Mouse (Mus musculus) C3H10T1/2 (cell line): ENCODE results near the gene Rnf225. TPM values are rescaled to one million over a fixed set of nuclear protein-coding genes. Genes with fewer than 3 reads are reported as not detected.

Experiments
- polyA plus RNA-seq, 2 experiments: library from polyadenylated mRNA; unstranded; fragments of >200 nt; fragmentation: generic; extraction: Trizol; gene quantifications; one replicate each; pipeline ENCODE4 v1.2.1; 2012; ENCODE audit warnings: missing spikeins in 2 of 2

The Rnf225 gene
- polyA plus RNA-seq: 1 to 10 TPM in 1 of 2 experiments, under 1 TPM in 1; 0.30 to 1.0 TPM

GRCm38 (mm10) chr7:12927191-12927680 is at the start of gene Rnf225:
Gene Rnf225 (plus strand): TSS chr7:12927416.

GRCm38 (mm10) chr7:12880911-12881660 is 46.1 kb upstream of the Rnf225 start, which contains the start of gene Zfp128:
Gene Zfp128 (plus strand): TSS chr7:12881177.

GRCm38 (mm10) chr7:12897655-12898410 is 29.4 kb upstream of the Rnf225 start, which contains the start of gene Zscan22:
Gene Zscan22 (plus strand): TSS chr7:12897815.

GRCm38 (mm10) chr7:12921705-12922465 is 5.3 kb upstream of the Rnf225 start, which contains the start of gene Rps5:
Gene Rps5 (plus strand): TSS chr7:12922290.

GRCm38 (mm10) chr7:12965678-12966091 is 38.5 kb downstream of the Rnf225 start, which contains the start of gene Zfp324:
Gene Zfp324 (plus strand): TSS chr7:12965838.

GRCm38 (mm10) chr7:12977682-12978389 is 50.6 kb downstream of the Rnf225 start, which contains the start of gene Zfp446:
Gene Zfp446 (plus strand): TSS chr7:12977848.

Other genes with a start within 250 kb of the Rnf225 start
- gene Vmn2r55, start 242.4 kb upstream of the Rnf225 start, polyA plus RNA-seq: not detected
- not detected for gene Vmn2r56, start 192.4 kb upstream of the Rnf225 start, polyA plus RNA-seq
- gene Zscan18, start 123.8 kb upstream of the Rnf225 start, polyA plus RNA-seq: under 1 TPM in 1 of 2 experiments, not detected in 1; 0.09 TPM
- 1 to 10 TPM in 1 of 2 experiments, under 1 TPM in 1; 0.09 to 1.7 TPM for gene Zfp329, start 108.6 kb upstream of the Rnf225 start, polyA plus RNA-seq
- 1 to 10 TPM in 1 of 2 experiments, under 1 TPM in 1; 0.46 to 6.5 TPM for gene Zfp110, start 92.7 kb upstream of the Rnf225 start, polyA plus RNA-seq
- gene Zfp128, start 46.2 kb upstream of the Rnf225 start, polyA plus RNA-seq: 1 to 10 TPM in 1 of 2 experiments, under 1 TPM in 1; 0.20 to 2.1 TPM
- 1 to 10 TPM; 1.5 to 5.6 TPM for gene Zscan22, start 29.6 kb upstream of the Rnf225 start, polyA plus RNA-seq
- 1,000 to 10,000 TPM; 2,873 to 4,278 TPM for gene Rps5, start 5.1 kb upstream of the Rnf225 start, polyA plus RNA-seq
- gene Zfp324, start 38.4 kb downstream of the Rnf225 start, polyA plus RNA-seq: 1 to 10 TPM; 3.1 to 9.2 TPM
- 1 to 10 TPM; 1.5 to 3.0 TPM for gene Zfp446, start 50.4 kb downstream of the Rnf225 start, polyA plus RNA-seq
- under 1 TPM in 1 of 2 experiments, not detected in 1; 0.04 TPM for gene Slc27a5, start 70.8 kb downstream of the Rnf225 start, polyA plus RNA-seq
- gene Trim28, start 71.7 kb downstream of the Rnf225 start, polyA plus RNA-seq: 100 to 1,000 TPM; 465 to 613 TPM
- 10 to 100 TPM; 16.4 to 22.3 TPM for gene Zbtb45, start 82.6 kb downstream of the Rnf225 start, polyA plus RNA-seq
- gene Chmp2a, start 107.4 kb downstream of the Rnf225 start, polyA plus RNA-seq: 100 to 1,000 TPM; 141 to 255 TPM
- 100 to 1,000 TPM; 117 to 284 TPM for gene Ube2m, start 110.9 kb downstream of the Rnf225 start, polyA plus RNA-seq
- gene Mzf1, start 127.3 kb downstream of the Rnf225 start, polyA plus RNA-seq: 1 to 10 TPM in 1 of 2 experiments, under 1 TPM in 1; 0.67 to 4.8 TPM
- not detected for gene Vmn1r85, start 167.8 kb downstream of the Rnf225 start, polyA plus RNA-seq
- not detected for gene Vmn1r86, start 192.5 kb downstream of the Rnf225 start, polyA plus RNA-seq
- gene Vmn1r87, start 212.7 kb downstream of the Rnf225 start, polyA plus RNA-seq: not detected
- gene Vmn1r88, start 232.2 kb downstream of the Rnf225 start, polyA plus RNA-seq: under 1 TPM in 1 of 2 experiments, not detected in 1; 0.02 TPM